Mouse (Mus musculus): ENCODE measurements around the gene Aplp2. TPM values are rescaled to one million over a fixed set of nuclear protein-coding genes. Genes with fewer than 3 reads are reported as not detected.

The Aplp2 gene
- polyA plus RNA-seq, 1 experiment from 2014 or later = 167 TPM

DNA sequence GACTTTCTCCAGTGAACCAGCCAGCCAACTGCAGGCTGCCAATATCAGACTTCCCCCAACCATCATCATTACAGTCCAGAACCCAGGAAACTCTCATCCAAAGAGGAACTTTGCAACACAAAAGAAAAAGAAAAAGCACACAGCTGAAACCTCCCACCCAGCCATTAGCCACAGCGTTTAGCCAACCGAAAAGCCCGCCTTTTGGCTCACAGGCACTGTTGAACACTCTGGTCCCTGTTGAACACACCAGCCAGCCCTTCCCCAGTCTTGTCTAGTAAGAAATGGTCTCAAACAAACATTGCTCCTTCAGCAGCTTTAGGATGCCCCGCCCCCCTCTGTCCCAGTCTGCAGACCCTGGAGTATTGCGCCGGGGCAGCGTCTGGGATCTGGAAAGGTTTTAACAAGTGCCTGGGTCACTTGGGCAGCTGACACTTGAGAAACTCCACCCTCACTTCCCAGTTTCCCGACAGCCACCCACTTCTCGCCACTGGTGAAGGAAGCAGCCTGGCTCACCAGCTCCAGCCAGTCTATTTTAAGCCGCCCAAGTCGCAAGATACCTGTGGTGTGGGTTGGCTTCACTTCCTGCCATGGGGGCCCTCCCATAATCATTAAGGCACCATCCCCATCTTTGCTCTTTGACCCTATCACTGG lies 91.6 kb downstream of the Aplp2 start:
- DNase-seq (ENCODE audit: low spot score) (peak; percentile 50), ATAC-seq (ENCODE audit: insufficient number of reproducible peaks, low FRiP score, low TSS enrichment, low read depth) (no peak)
- Histone ChIP-seq H3K36me3 (ENCODE audit: control insufficient read depth, insufficient read depth, low read length) (no peaks in the 10 kb centered on the region), H3K27me3 (ENCODE audit: control insufficient read depth, insufficient read depth, low read length) (no peaks in the 10 kb centered on the region), H3K4me3 (ENCODE audit: low read depth, low read length) (no peak overlapping the region), H3K9me3 (ENCODE audit: control insufficient read depth, low read length) (no peaks in the 10 kb centered on the region), H3K27ac (replicated peaks; ENCODE audit: low read depth, low read length) (peak overlapping the region; percentile 47; the same call in 1 of the 2 replicates), H3K9ac (ENCODE audit: low read length) (no peak overlapping the region), H3K4me2 (ENCODE audit: low read depth, severe bottlenecking) (no peak overlapping the region), H3K4me1 (ENCODE audit: control insufficient read depth, insufficient read depth, low read length) (peaks cover 22% of the 10 kb centered on the region)
- 33% methylated on average over 11 of the region's 11 CpGs for WGBS

DNA sequence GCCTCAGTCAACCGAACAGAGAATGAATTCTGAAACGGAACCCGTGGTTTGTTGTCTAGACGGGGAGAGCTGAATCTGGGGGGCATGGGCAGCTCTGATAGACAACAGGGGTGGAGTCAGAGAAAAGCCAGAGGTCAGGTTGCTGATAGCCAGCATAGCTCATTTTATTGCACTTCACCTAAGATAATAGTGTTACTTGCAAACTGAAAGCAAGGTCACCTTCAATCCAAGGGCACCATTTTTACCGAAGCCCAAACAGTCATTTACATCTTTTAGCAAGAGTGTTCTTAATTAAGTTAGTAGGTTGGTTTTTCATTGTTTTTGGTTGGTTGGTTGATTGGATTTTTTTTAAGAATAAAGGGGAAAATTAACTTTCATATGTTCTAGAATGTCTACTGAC lies 92.2 kb downstream of the Aplp2 start:
- Histone ChIP-seq H3K4me2 (ENCODE audit: low read depth, severe bottlenecking) (no peak overlapping the region), H3K27ac (replicated peaks; ENCODE audit: low read depth, low read length) (no peak overlapping the region), H3K36me3 (ENCODE audit: control insufficient read depth, insufficient read depth, low read length) (no peaks in the 10 kb centered on the region), H3K9me3 (ENCODE audit: control insufficient read depth, low read length) (no peaks in the 10 kb centered on the region), H3K4me3 (ENCODE audit: low read depth, low read length) (no peak overlapping the region), H3K4me1 (ENCODE audit: control insufficient read depth, insufficient read depth, low read length) (peaks cover 22% of the 10 kb centered on the region), H3K9ac (ENCODE audit: low read length) (no peak overlapping the region), H3K27me3 (ENCODE audit: control insufficient read depth, insufficient read depth, low read length) (no peaks in the 10 kb centered on the region)
- 68% methylated on average over 5 of the region's 5 CpGs for WGBS
- no peak for ATAC-seq (ENCODE audit: insufficient number of reproducible peaks, low FRiP score, low TSS enrichment, low read depth)
- DNase-seq (ENCODE audit: low spot score) = no peak

DNA sequence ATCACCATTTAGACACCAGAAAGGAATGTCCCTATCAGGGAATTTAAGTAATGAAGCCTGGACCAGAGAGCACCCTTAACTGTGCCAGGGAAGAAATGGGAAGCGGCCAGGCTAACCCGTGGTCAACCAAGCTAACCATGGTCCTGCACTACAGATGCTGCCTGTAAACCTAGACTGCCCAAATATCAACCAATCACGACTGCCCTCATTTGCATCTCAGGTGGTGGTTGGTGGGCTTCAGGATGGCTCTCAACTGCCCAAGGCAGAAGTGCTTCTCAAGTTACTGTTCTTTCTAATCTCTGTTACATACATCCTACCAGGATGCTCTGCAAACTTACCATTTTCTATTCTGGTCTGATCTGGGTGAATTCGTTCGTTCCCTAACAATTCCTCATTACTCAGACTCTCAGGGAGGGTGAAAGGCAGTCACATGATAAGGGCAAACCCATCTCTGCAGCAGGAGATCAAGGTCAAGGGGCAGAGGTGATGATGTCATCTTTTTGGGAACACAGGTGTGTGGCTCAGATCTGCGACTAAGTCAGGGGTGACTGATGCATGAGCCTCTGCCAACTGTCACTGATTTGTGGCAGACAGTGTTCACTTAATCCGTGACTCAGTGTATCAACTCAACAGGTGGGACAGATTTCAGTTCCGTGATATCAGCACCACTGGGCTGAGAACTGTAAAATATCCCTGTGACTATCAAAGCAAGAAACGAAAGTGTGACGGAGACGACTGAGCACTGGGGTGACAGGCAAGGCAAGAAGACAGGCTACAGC lies 92.9 kb downstream of the Aplp2 start:
- WGBS = 28% methylated on average over 11 of the region's 11 CpGs
- peak; percentile 75 for DNase-seq (ENCODE audit: low spot score)

DNA sequence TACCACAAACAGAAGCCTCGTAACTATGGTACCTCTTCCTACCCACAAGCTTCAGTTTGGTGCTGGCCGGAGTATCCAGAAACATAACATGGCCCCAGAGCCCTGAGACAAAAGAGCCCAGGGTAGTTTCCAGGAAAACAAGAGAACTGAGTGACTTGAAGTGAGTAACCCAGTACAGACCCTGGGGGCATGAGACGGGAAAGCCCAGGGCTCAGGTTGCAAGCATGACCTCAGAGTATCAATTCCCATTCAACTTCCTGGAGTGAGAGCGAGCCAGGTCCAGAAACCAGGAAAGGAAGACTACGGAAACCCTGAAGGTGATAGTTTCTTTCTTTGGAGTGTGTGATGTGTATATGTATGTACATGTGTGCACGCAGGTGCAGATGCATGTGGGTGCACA lies 94.1 kb downstream of the Aplp2 start:
- DNase-seq (ENCODE audit: low spot score) = no peak
- Histone ChIP-seq H3K27me3 (ENCODE audit: control insufficient read depth, insufficient read depth, low read length) (no peaks in the 10 kb centered on the region), H3K4me3 (ENCODE audit: low read depth, low read length) (no peak overlapping the region), H3K9ac (ENCODE audit: low read length) (no peak overlapping the region), H3K27ac (replicated peaks; ENCODE audit: low read depth, low read length) (no peak overlapping the region), H3K36me3 (ENCODE audit: control insufficient read depth, insufficient read depth, low read length) (no peaks in the 10 kb centered on the region), H3K4me2 (ENCODE audit: low read depth, severe bottlenecking) (no peak overlapping the region), H3K9me3 (ENCODE audit: control insufficient read depth, low read length) (no peaks in the 10 kb centered on the region), H3K4me1 (ENCODE audit: control insufficient read depth, insufficient read depth, low read length) (peaks cover 22% of the 10 kb centered on the region)
- ATAC-seq (ENCODE audit: insufficient number of reproducible peaks, low FRiP score, low TSS enrichment, low read depth) = no peak
- WGBS = 76% methylated on average over 6 of the region's 6 CpGs

More for the DNA sequence above, 92.9 kb downstream of the Aplp2 start:
- no peak overlapping the region; the same call in 1 of the 2 replicates for H3K27ac ChIP-seq (replicated peaks; ENCODE audit: low read depth, low read length)
- ATAC-seq (ENCODE audit: insufficient number of reproducible peaks, low FRiP score, low TSS enrichment, low read depth) = peak; percentile 92
- H3K27me3 ChIP-seq (ENCODE audit: control insufficient read depth, insufficient read depth, low read length) = no peaks in the 10 kb centered on the region
- no peak overlapping the region for H3K4me2 ChIP-seq (ENCODE audit: low read depth, severe bottlenecking)
- no peaks in the 10 kb centered on the region for H3K36me3 ChIP-seq (ENCODE audit: control insufficient read depth, insufficient read depth, low read length)
- H3K4me1 ChIP-seq (ENCODE audit: control insufficient read depth, insufficient read depth, low read length) = peaks cover 22% of the 10 kb centered on the region
- no peaks in the 10 kb centered on the region for H3K9me3 ChIP-seq (ENCODE audit: control insufficient read depth, low read length)
- H3K9ac ChIP-seq (ENCODE audit: low read length) = no peak overlapping the region
- H3K4me3 ChIP-seq (ENCODE audit: low read depth, low read length) = no peak overlapping the region

DNA sequence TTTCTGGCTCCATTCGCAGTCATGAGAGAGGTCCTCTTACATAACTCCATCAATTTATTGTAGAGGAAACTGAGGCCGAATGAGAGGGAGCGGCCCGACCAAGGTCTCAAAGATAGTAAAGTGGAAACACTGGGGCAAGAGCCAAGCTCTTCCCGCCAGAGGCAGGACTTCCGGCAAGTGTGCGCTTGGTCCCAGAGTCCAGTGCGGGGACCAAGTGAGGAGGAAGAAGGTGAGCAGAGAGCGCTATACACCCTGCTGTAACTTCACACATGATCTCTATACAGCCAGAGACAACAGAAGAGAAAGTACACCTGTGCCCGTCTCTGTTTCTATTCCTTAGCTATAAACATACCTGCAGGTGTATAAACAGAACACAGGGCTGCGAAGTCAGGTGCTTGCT lies 94.5 kb downstream of the Aplp2 start:
- H3K4me1 ChIP-seq (ENCODE audit: control insufficient read depth, insufficient read depth, low read length) = peaks cover 22% of the 10 kb centered on the region
- no peak overlapping the region for H3K27ac ChIP-seq (replicated peaks; ENCODE audit: low read depth, low read length)
- H3K4me3 ChIP-seq (ENCODE audit: low read depth, low read length) = no peak overlapping the region
- DNase-seq (ENCODE audit: low spot score) (no peak), ATAC-seq (ENCODE audit: insufficient number of reproducible peaks, low FRiP score, low TSS enrichment, low read depth) (no peak)
- WGBS = 92% methylated on average over 11 of the region's 11 CpGs
- no peaks in the 10 kb centered on the region for H3K27me3 ChIP-seq (ENCODE audit: control insufficient read depth, insufficient read depth, low read length)
- no peak overlapping the region for H3K4me2 ChIP-seq (ENCODE audit: low read depth, severe bottlenecking)
- H3K9me3 ChIP-seq (ENCODE audit: control insufficient read depth, low read length) = no peaks in the 10 kb centered on the region
- no peaks in the 10 kb centered on the region for H3K36me3 ChIP-seq (ENCODE audit: control insufficient read depth, insufficient read depth, low read length)
- no peak overlapping the region for H3K9ac ChIP-seq (ENCODE audit: low read length)

DNA sequence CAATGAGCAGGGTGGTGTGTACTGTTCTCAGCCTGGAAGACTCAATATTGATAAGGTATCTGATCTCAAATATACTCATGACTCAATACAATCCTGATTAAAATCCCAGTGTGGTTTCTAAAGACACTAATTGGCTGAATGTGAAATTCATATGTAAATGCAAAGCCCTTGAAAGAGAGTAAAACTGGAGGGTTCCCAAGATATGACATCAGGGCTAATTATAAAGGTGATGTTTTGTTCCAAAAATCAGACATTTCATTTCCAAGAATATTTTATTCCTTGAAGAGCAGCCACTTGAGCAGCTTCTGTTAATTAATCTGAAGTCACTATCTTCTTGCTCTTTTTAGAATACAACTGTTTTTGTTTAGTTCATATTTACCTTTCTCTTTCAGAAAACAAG lies 96.0 kb downstream of the Aplp2 start:
- Histone ChIP-seq H3K4me1 (ENCODE audit: control insufficient read depth, insufficient read depth, low read length) (peaks cover 14% of the 10 kb centered on the region), H3K36me3 (ENCODE audit: control insufficient read depth, insufficient read depth, low read length) (no peaks in the 10 kb centered on the region), H3K9me3 (ENCODE audit: control insufficient read depth, low read length) (no peaks in the 10 kb centered on the region), H3K27ac (replicated peaks; ENCODE audit: low read depth, low read length) (no peak overlapping the region), H3K4me3 (ENCODE audit: low read depth, low read length) (no peak overlapping the region), H3K4me2 (ENCODE audit: low read depth, severe bottlenecking) (no peak overlapping the region), H3K9ac (ENCODE audit: low read length) (no peak overlapping the region), H3K27me3 (ENCODE audit: control insufficient read depth, insufficient read depth, low read length) (no peaks in the 10 kb centered on the region)
- ATAC-seq (ENCODE audit: insufficient number of reproducible peaks, low FRiP score, low TSS enrichment, low read depth) (no peak), DNase-seq (ENCODE audit: low spot score) (no peak)

DNA sequence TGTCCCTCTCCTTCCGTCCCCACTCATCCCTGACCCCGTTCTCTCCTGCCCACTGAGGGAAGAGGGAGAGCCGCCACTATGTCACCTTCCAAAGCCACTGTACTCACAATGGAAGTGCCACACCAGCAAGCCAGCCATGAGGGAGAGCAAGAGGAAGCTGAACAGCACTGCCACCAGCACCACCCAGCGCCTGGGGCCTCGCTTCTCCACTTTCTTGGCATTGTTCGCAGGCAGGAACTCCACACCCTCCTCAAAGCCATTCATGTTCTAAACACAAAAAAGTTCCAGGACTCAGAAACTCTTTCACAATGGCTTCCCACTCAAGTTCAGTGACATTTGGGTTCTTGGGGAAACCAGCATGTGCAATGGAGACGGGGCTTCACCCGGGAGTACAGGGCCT lies 103.2 kb downstream of the Aplp2 start:
- no peaks in the 10 kb centered on the region for H3K27me3 ChIP-seq (ENCODE audit: control insufficient read depth, insufficient read depth, low read length)
- no peak overlapping the region for H3K4me3 ChIP-seq (ENCODE audit: low read depth, low read length)
- no peak for DNase-seq (ENCODE audit: low spot score)
- no peak overlapping the region for H3K9ac ChIP-seq (ENCODE audit: low read length)
- ATAC-seq (ENCODE audit: insufficient number of reproducible peaks, low FRiP score, low TSS enrichment, low read depth) = no peak
- H3K36me3 ChIP-seq (ENCODE audit: control insufficient read depth, insufficient read depth, low read length) = no peaks in the 10 kb centered on the region
- H3K4me1 ChIP-seq (ENCODE audit: control insufficient read depth, insufficient read depth, low read length) = no peaks in the 10 kb centered on the region
- no peak overlapping the region for H3K4me2 ChIP-seq (ENCODE audit: low read depth, severe bottlenecking)
- no peak overlapping the region for H3K27ac ChIP-seq (replicated peaks; ENCODE audit: low read depth, low read length)
- WGBS = 84% methylated on average over 8 of the region's 8 CpGs
- no peaks in the 10 kb centered on the region for H3K9me3 ChIP-seq (ENCODE audit: control insufficient read depth, low read length)
